ENCODE assay signal across 18 mouse cellular contexts in genomic region chr19:37873499-37873898, GRCm38 (mm10).
A peak's percentile ranks its signal among the peaks of the same experiment; 100 is the strongest.
DNase-seq lines count a peak whose midpoint lies in the region; ATAC-seq and TF ChIP-seq lines count a peak whose summit lies in the region.
"Had no signal": no experiment of that assay in that cellular context is flagged by ENCODE, and none has a peak within 500 bp of the region (broad histone marks: within the 10 kb centered on the region; RNA-seq: fewer than 3 reads in every experiment).

No protein-coding gene starts in this region.

- TF ChIP-seq CTCF in liver, postnatal 0 days (IDR thresholded peaks at IDR 0.05; ENCODE audit: low read depth): no peak

- no peak for DNase-seq in liver, postnatal 0 days
- peak; percentile 7 for DNase-seq in liver, embryonic 13.5 days
- DNase-seq in right cerebral cortex, adult 18-20 months: no peak
- DNase-seq: adrenal gland, adult 2 months; adrenal gland, postnatal 25 days; cerebellum, adult 11 months; cerebellum, adult 9-10 months; cerebellum, postnatal 25 days; gastrocnemius, postnatal 14 days; heart, postnatal 36 days had no signal

- H3K27me3 ChIP-seq in liver, embryonic 12.5 days (replicated peaks): peaks cover 38% of the 10 kb centered on the region
- H3K27me3 ChIP-seq in liver, postnatal 0 days (ENCODE audit: insufficient read depth, low read length): peaks cover 4% of the 10 kb centered on the region
- H3K27me3 ChIP-seq in liver, embryonic 13.5 days: peaks cover 27% of the 10 kb centered on the region

- no peak overlapping the region for H3K4me3 ChIP-seq in liver, embryonic 12.5 days
- H3K4me3 ChIP-seq in liver, postnatal 0 days (ENCODE audit: low read depth, low read length): no peak overlapping the region
- no peak overlapping the region for H3K4me3 ChIP-seq in liver, embryonic 13.5 days (replicated peaks)
- H3K4me3 ChIP-seq: embryonic facial prominence, embryonic 13.5 days; forebrain, embryonic 10.5 days; heart, embryonic 13.5 days; hindbrain, embryonic 15.5 days had no signal

- H3K36me3 ChIP-seq in liver, embryonic 12.5 days: no peaks in the 10 kb centered on the region
- H3K36me3 ChIP-seq in liver, postnatal 0 days (replicated peaks; ENCODE audit: insufficient read depth, low read length): no peaks in the 10 kb centered on the region
- H3K36me3 ChIP-seq in liver, embryonic 13.5 days: no peaks in the 10 kb centered on the region
- H3K36me3 ChIP-seq: embryonic facial prominence, embryonic 13.5 days; forebrain, embryonic 10.5 days; heart, embryonic 13.5 days; hindbrain, embryonic 15.5 days had no signal

- peaks cover 13% of the 10 kb centered on the region for H3K4me1 ChIP-seq in liver, embryonic 12.5 days
- no peaks in the 10 kb centered on the region for H3K4me1 ChIP-seq in liver, postnatal 0 days (ENCODE audit: insufficient read depth)
- peaks cover 15% of the 10 kb centered on the region for H3K4me1 ChIP-seq in liver, embryonic 13.5 days (replicated peaks)

- no peak overlapping the region for H3K9ac ChIP-seq in liver, embryonic 12.5 days
- no peak overlapping the region for H3K9ac ChIP-seq in liver, postnatal 0 days (replicated peaks)
- H3K9ac ChIP-seq in liver, embryonic 13.5 days: no peak overlapping the region
- H3K9ac ChIP-seq: embryonic facial prominence, embryonic 13.5 days; heart, embryonic 13.5 days; hindbrain, embryonic 15.5 days had no signal

- 83% methylated on average over 1 of the region's 1 CpGs for WGBS in liver, embryonic 12.5 days (ENCODE audit: insufficient replicate concordance)
- WGBS in liver, postnatal 0 days (ENCODE audit: insufficient replicate concordance): 75% methylated on average over 1 of the region's 1 CpGs
- WGBS in liver, embryonic 13.5 days (ENCODE audit: insufficient replicate concordance): 67% methylated on average over 1 of the region's 1 CpGs

- H3K27ac ChIP-seq in liver, embryonic 12.5 days: no peak overlapping the region
- no peak overlapping the region for H3K27ac ChIP-seq in liver, postnatal 0 days (ENCODE audit: low read depth)
- no peak overlapping the region for H3K27ac ChIP-seq in liver, embryonic 13.5 days
- H3K27ac ChIP-seq: embryonic facial prominence, embryonic 13.5 days; forebrain, embryonic 10.5 days; heart, embryonic 13.5 days; hindbrain, embryonic 15.5 days had no signal

- no peaks in the 10 kb centered on the region for H3K9me3 ChIP-seq in liver, embryonic 12.5 days (replicated peaks)
- H3K9me3 ChIP-seq in liver, postnatal 0 days (ENCODE audit: low read length): no peaks in the 10 kb centered on the region
- H3K9me3 ChIP-seq in liver, embryonic 13.5 days (replicated peaks): no peaks in the 10 kb centered on the region
- H3K9me3 ChIP-seq: embryonic facial prominence, embryonic 13.5 days; forebrain, embryonic 10.5 days; heart, embryonic 13.5 days; hindbrain, embryonic 15.5 days had no signal

- TF ChIP-seq EP300 in liver, postnatal 0 days (IDR thresholded peaks at IDR 0.05; ENCODE audit: low read depth): no peak; the same call in 1 of the 2 replicates

- peak; percentile 67 for ATAC-seq in liver, embryonic 12.5 days
- ATAC-seq in liver, postnatal 0 days: no peak
- ATAC-seq in liver, embryonic 13.5 days (ENCODE audit: low read depth): peak; percentile 78
- ATAC-seq in megakaryocyte progenitor cell, adult 5-6 weeks (replicated peaks; ENCODE audit: poor library complexity): peak; percentile 63
- no peak for ATAC-seq in cerebellum, adult (ENCODE audit: insufficient number of reproducible peaks, low FRiP score, low TSS enrichment)
- ATAC-seq: forebrain, embryonic 16.5 days had no signal

- H3K4me2 ChIP-seq in liver, embryonic 12.5 days: no peak overlapping the region
- no peak overlapping the region for H3K4me2 ChIP-seq in liver, postnatal 0 days (ENCODE audit: low read depth, low read length)
- no peak overlapping the region for H3K4me2 ChIP-seq in liver, embryonic 13.5 days
- H3K4me2 ChIP-seq: embryonic facial prominence, embryonic 13.5 days; heart, embryonic 13.5 days; hindbrain, embryonic 15.5 days had no signal

Comparison
In these comparisons a context has a peak if more than half of its experiments do, and no peak if none do; other contexts are left out.
1. ATAC-seq: peak in liver, embryonic 12.5 days (single experiment), liver, embryonic 13.5 days (single experiment) and megakaryocyte progenitor cell, adult 5-6 weeks (single experiment); none in liver, postnatal 0 days (single experiment) and cerebellum, adult (single experiment).